Mouse (Mus musculus): Measurements from ENCODE around the gene Actn4. TPM values are rescaled to one million over a fixed set of nuclear protein-coding genes. Genes with fewer than 3 reads are reported as not detected.
A peak's percentile ranks its signal among the peaks of the same experiment; 100 is the strongest.

Gene Actn4
- total RNA-seq, 2 experiments from 2014 or later, result 196 to 199 TPM

- DNase-seq (ENCODE audit: extremely low spot score in 1 of 2, low spot score in 2 of 2), result no peak
- Histone ChIP-seq H3K4me3 (no peak overlapping the region), H3K27ac (no peak overlapping the region; the same call in 1 of the 2 replicates)
- no peak for TF ChIP-seq CTCF (IDR thresholded peaks at IDR 0.05)
- intact Hi-C loops (cut with DNase I), result no loop called here
Observed at GRCm38 (mm10) chr7:28913171-28913570, 49.0 kb downstream of the Actn4 start.

- no peak for DNase-seq (ENCODE audit: extremely low spot score in 1 of 2, low spot score in 2 of 2)
- Histone ChIP-seq H3K4me3 (no peak overlapping the region), H3K27ac (peak overlapping the region; percentile 83)
- TF ChIP-seq CTCF (IDR thresholded peaks at IDR 0.05), result peak; percentile 21
- intact Hi-C loops (cut with DNase I), result no loop called here
Observed at GRCm38 (mm10) chr7:28911632-28912031, 50.5 kb downstream of the Actn4 start.

- Histone ChIP-seq H3K4me3 (no peak overlapping the region), H3K27ac (peak overlapping the region; percentile 26)
- no peak for TF ChIP-seq CTCF (IDR thresholded peaks at IDR 0.05)
- intact Hi-C loops (cut with DNase I), result no loop called here
- no peak for DNase-seq (ENCODE audit: extremely low spot score in 1 of 2, low spot score in 2 of 2)
Observed at GRCm38 (mm10) chr7:28907195-28907594, 54.9 kb downstream of the Actn4 start.

GRCm38 (mm10) chr7:28903778-28904177, 58.4 kb downstream of the Actn4 start:
- intact Hi-C loops (cut with DNase I), result loop anchor here (1.0 to 2.0 kb wide), 3 partner anchors 19 to 79 kb away; partner anchors contain the start of gene Ech1
- H3K27ac ChIP-seq, result peak overlapping the region; percentile 90
- no peak overlapping the region for H3K4me3 ChIP-seq
- peak; percentile 65 to 79 for DNase-seq (ENCODE audit: extremely low spot score in 1 of 2, low spot score in 2 of 2)
- TF ChIP-seq CTCF (IDR thresholded peaks at IDR 0.05), result no peak

- peak overlapping the region; percentile 90 for H3K27ac ChIP-seq
- DNase-seq (ENCODE audit: extremely low spot score in 1 of 2, low spot score in 2 of 2), result peak; percentile 55 to 77
- intact Hi-C loops (cut with DNase I), result loop anchor here (1.0 to 2.0 kb wide), 3 partner anchors 19 to 78 kb away; partner anchors contain the start of gene Ech1
- no peak for TF ChIP-seq CTCF (IDR thresholded peaks at IDR 0.05)
- no peak overlapping the region for H3K4me3 ChIP-seq
Observed at GRCm38 (mm10) chr7:28902809-28903208, 59.3 kb downstream of the Actn4 start.

- DNase-seq (ENCODE audit: extremely low spot score in 1 of 2, low spot score in 2 of 2), result no peak
- Histone ChIP-seq H3K27ac (peak overlapping the region; percentile 90), H3K4me3 (no peak overlapping the region)
- TF ChIP-seq CTCF (IDR thresholded peaks at IDR 0.05), result no peak
- intact Hi-C loops (cut with DNase I), result loop anchor here (2.0 kb wide), 1 partner anchor 77 kb away; the partner anchor contains the start of gene Ech1
Observed at GRCm38 (mm10) chr7:28902180-28902579, 60.0 kb downstream of the Actn4 start.

GRCm38 (mm10) chr7:28901311-28902125, 60.6 kb downstream of the Actn4 start:
- peak overlapping the region; percentile 90 for H3K27ac ChIP-seq
- TF ChIP-seq CTCF (IDR thresholded peaks at IDR 0.05), result no peak
- no peak for DNase-seq (ENCODE audit: extremely low spot score in 1 of 2, low spot score in 2 of 2)
- intact Hi-C loops (cut with DNase I), result loop anchor here (2.0 kb wide), 1 partner anchor 77 kb away; the partner anchor contains the start of gene Ech1
- H3K4me3 ChIP-seq, result no peak overlapping the region

- DNase-seq (ENCODE audit: extremely low spot score in 1 of 2, low spot score in 2 of 2), result no peak
- H3K4me3 ChIP-seq, result no peak overlapping the region
- intact Hi-C loops (cut with DNase I), result no loop called here
- peak; percentile 43 for TF ChIP-seq CTCF (IDR thresholded peaks at IDR 0.05)
- H3K27ac ChIP-seq, result peak overlapping the region; percentile 90
Observed at GRCm38 (mm10) chr7:28899972-28900371, 62.2 kb downstream of the Actn4 start.

GRCm38 (mm10) chr7:28897661-28898060, 64.5 kb downstream of the Actn4 start:
- intact Hi-C loops (cut with DNase I), result no loop called here
- Histone ChIP-seq H3K4me3 (no peak overlapping the region), H3K27ac (no peak overlapping the region)
- DNase-seq (ENCODE audit: extremely low spot score in 1 of 2, low spot score in 2 of 2), result no peak
- TF ChIP-seq CTCF (IDR thresholded peaks at IDR 0.05), result no peak

GRCm38 (mm10) chr7:28894942-28895341, 67.2 kb downstream of the Actn4 start:
- no peak overlapping the region for H3K4me3 ChIP-seq
- no peak overlapping the region for H3K27ac ChIP-seq
- intact Hi-C loops (cut with DNase I), result no loop called here
- no peak for DNase-seq (ENCODE audit: extremely low spot score in 1 of 2, low spot score in 2 of 2)
- no peak for TF ChIP-seq CTCF (IDR thresholded peaks at IDR 0.05)

- intact Hi-C loops (cut with DNase I), result no loop called here
- DNase-seq (ENCODE audit: extremely low spot score in 1 of 2, low spot score in 2 of 2), result no peak
- Histone ChIP-seq H3K27ac (no peak overlapping the region), H3K4me3 (no peak overlapping the region)
- TF ChIP-seq CTCF (IDR thresholded peaks at IDR 0.05), result peak; percentile 51
Observed at GRCm38 (mm10) chr7:28893643-28894265, 68.4 kb downstream of the Actn4 start.

- intact Hi-C loops (cut with DNase I), result no loop called here
- no peak for TF ChIP-seq CTCF (IDR thresholded peaks at IDR 0.05)
- DNase-seq (ENCODE audit: extremely low spot score in 1 of 2, low spot score in 2 of 2), result no peak
Observed at GRCm38 (mm10) chr7:28892601-28893000, 69.5 kb downstream of the Actn4 start.

More at GRCm38 (mm10) chr7:28892601-28893000, 69.5 kb downstream of the Actn4 start:
- no peak overlapping the region for H3K27ac ChIP-seq
- H3K4me3 ChIP-seq, result no peak overlapping the region

Measured in left cerebral cortex, adult 2 months (tissue).